Comparison of ENCODE assay signal across 8 mouse cellular contexts in genomic region chr10:34418204-34418756, GRCm38 (mm10). TPM values are rescaled to one million over a fixed set of nuclear protein-coding genes. Genes with fewer than 3 reads are reported as not detected.
A peak's percentile ranks its signal among the peaks of the same experiment; 100 is the strongest.
DNase-seq lines count a peak whose midpoint lies in the region; ATAC-seq and TF ChIP-seq lines count a peak whose summit lies in the region.

TSS of gene Nt5dc1 (minus strand) at chr10:34418552.

- under 1% methylated on average over 49 of the region's 49 CpGs for WGBS in forebrain, embryonic 16.5 days
- WGBS in lung, embryonic 14.5 days, result under 1% methylated on average over 49 of the region's 49 CpGs
- WGBS in olfactory bulb, adult 2 months, result under 1% methylated on average over 49 of the region's 49 CpGs
- WGBS in thymus, adult 2 months, result under 1% methylated on average over 49 of the region's 49 CpGs

- peak; percentile 23; the same call in 1 of the 2 replicates for TF ChIP-seq POLR2A in olfactory bulb, adult 2 months (IDR thresholded peaks at IDR 0.05; ENCODE audit: insufficient read depth, low read depth, low read length)
- peak; percentile 52; the same call in 1 of the 2 replicates for TF ChIP-seq POLR2A in thymus, adult 2 months (IDR thresholded peaks at IDR 0.05; ENCODE audit: control insufficient read depth, extremely low read depth, insufficient read depth, low read length, poor library complexity)

- ATAC-seq in G1E (ENCODE audit: extremely low read depth, insufficient number of reproducible peaks, low FRiP score, poor library complexity, severe bottlenecking), result peak; percentile 91
- ATAC-seq in forebrain, embryonic 16.5 days, result peak; percentile 97
- ATAC-seq in lung, embryonic 14.5 days (ENCODE audit: insufficient read depth), result peak; percentile 99

- DNase-seq in G1E (ENCODE audit: low spot score), result peak; percentile 82
- DNase-seq in cerebellum, adult 18-20 months, result peak; percentile 90 to 92
- DNase-seq in heart, postnatal 36 days, result peak; percentile 95
- peak; percentile 91 to 95 for DNase-seq in layer of hippocampus, adult 2 months (ENCODE audit: low spot score in 2 of 2)
- peak; percentile 96 for DNase-seq in lung, embryonic 14.5 days
- DNase-seq in thymus, adult 2 months, result peak; percentile 92

- peaks cover 11% of the 10 kb centered on the region for H3K36me3 ChIP-seq in G1E (replicated peaks)
- H3K36me3 ChIP-seq in forebrain, embryonic 16.5 days (ENCODE audit: control insufficient read depth, insufficient read depth), result no peaks in the 10 kb centered on the region
- no peaks in the 10 kb centered on the region for H3K36me3 ChIP-seq in lung, embryonic 14.5 days (ENCODE audit: insufficient read depth)
- H3K36me3 ChIP-seq in thymus, adult 2 months (ENCODE audit: control insufficient read depth, insufficient read depth, low read length), result no peaks in the 10 kb centered on the region

- peaks cover 3% of the 10 kb centered on the region; the same call in 1 of the 2 replicates for H3K27me3 ChIP-seq in G1E (ENCODE audit: insufficient read depth, low read length)
- no peaks in the 10 kb centered on the region for H3K27me3 ChIP-seq in forebrain, embryonic 16.5 days (replicated peaks; ENCODE audit: control insufficient read depth, insufficient read depth, low read length)
- no peaks in the 10 kb centered on the region for H3K27me3 ChIP-seq in lung, embryonic 14.5 days (ENCODE audit: insufficient read depth, low read length)
- no peaks in the 10 kb centered on the region for H3K27me3 ChIP-seq in thymus, adult 2 months (ENCODE audit: control insufficient read depth, insufficient read depth, low read length)

- H3K9ac ChIP-seq in forebrain, embryonic 16.5 days (replicated peaks; ENCODE audit: low read depth, low read length), result peak within 1 kb of the TSS; percentile 71
- peak within 1 kb of the TSS; percentile 72 for H3K9ac ChIP-seq in lung, embryonic 14.5 days

- intact Hi-C loops in heart, postnatal 36 days (cut with DNase I), result loop anchor here (10.0 kb wide), 2 partner anchors 403 to 463 kb away; partner anchors contain the start of genes Rwdd1 and Zup1

- peak within 1 kb of the TSS; percentile 82 for H3K4me2 ChIP-seq in forebrain, embryonic 16.5 days (ENCODE audit: low read length)
- H3K4me2 ChIP-seq in lung, embryonic 14.5 days, result peak within 1 kb of the TSS; percentile 68

- peak within 1 kb of the TSS; percentile 80 for H3K4me3 ChIP-seq in G1E (ENCODE audit: low read depth, low read length)
- peak within 1 kb of the TSS; percentile 73 for H3K4me3 ChIP-seq in forebrain, embryonic 16.5 days (replicated peaks; ENCODE audit: low read length)
- H3K4me3 ChIP-seq in layer of hippocampus, adult 2 months, result peak within 1 kb of the TSS; percentile 80
- H3K4me3 ChIP-seq in lung, embryonic 14.5 days (ENCODE audit: low read depth, low read length), result peak within 1 kb of the TSS; percentile 65
- H3K4me3 ChIP-seq in olfactory bulb, adult 2 months (ENCODE audit: insufficient read depth, low read depth, low read length), result peak within 1 kb of the TSS; percentile 65
- peak within 1 kb of the TSS; percentile 70 for H3K4me3 ChIP-seq in thymus, adult 2 months (ENCODE audit: control insufficient read depth, insufficient read depth, low read length)

- TF ChIP-seq CTCF in G1E (IDR thresholded peaks at IDR 0.05; ENCODE audit: low read depth, low read length), result no peak
- TF ChIP-seq CTCF in layer of hippocampus, adult 2 months (conservative IDR thresholded peaks at IDR 0.05), result no peak
- no peak for TF ChIP-seq CTCF in lung, embryonic 14.5 days (IDR thresholded peaks at IDR 0.05; ENCODE audit: low read depth)
- no peak for TF ChIP-seq CTCF in olfactory bulb, adult 2 months (IDR thresholded peaks at IDR 0.05; ENCODE audit: insufficient read depth, low read depth, low read length)
- TF ChIP-seq CTCF in thymus, adult 2 months (IDR thresholded peaks at IDR 0.05; ENCODE audit: borderline replicate concordance, control insufficient read depth, extremely low read depth, insufficient read depth, low read length, poor library complexity), result no peak

- 0 out of 2 replicates have a peak within 1 kb of the TSS, but pooled peaks have one; percentile 37 for H3K27ac ChIP-seq in forebrain, embryonic 16.5 days (ENCODE audit: low read length)
- peak within 1 kb of the TSS; percentile 75 for H3K27ac ChIP-seq in layer of hippocampus, adult 2 months
- H3K27ac ChIP-seq in lung, embryonic 14.5 days (ENCODE audit: low read depth), result peak within 1 kb of the TSS; percentile 63; the same call in 1 of the 2 replicates
- no peak within 1 kb of the TSS for H3K27ac ChIP-seq in olfactory bulb, adult 2 months (ENCODE audit: insufficient read depth, low read depth, low read length)
- peak within 1 kb of the TSS; percentile 61 for H3K27ac ChIP-seq in thymus, adult 2 months (ENCODE audit: control insufficient read depth, insufficient read depth, low read length)

- peaks cover 40% of the 10 kb centered on the region for H3K4me1 ChIP-seq in G1E (ENCODE audit: insufficient read depth, low read depth, low read length)
- no peaks in the 10 kb centered on the region for H3K4me1 ChIP-seq in forebrain, embryonic 16.5 days (replicated peaks; ENCODE audit: control insufficient read depth, insufficient read depth, low read length)
- H3K4me1 ChIP-seq in lung, embryonic 14.5 days (ENCODE audit: insufficient read depth), result peaks cover 4% of the 10 kb centered on the region; the same call in 1 of the 2 replicates
- H3K4me1 ChIP-seq in olfactory bulb, adult 2 months (ENCODE audit: control insufficient read depth, insufficient read depth, low read length), result no peaks in the 10 kb centered on the region
- H3K4me1 ChIP-seq in thymus, adult 2 months (replicated peaks; ENCODE audit: control insufficient read depth, insufficient read depth, low read length), result peaks cover 3% of the 10 kb centered on the region

- no peaks in the 10 kb centered on the region for H3K9me3 ChIP-seq in G1E (replicated peaks)
- H3K9me3 ChIP-seq in forebrain, embryonic 16.5 days (ENCODE audit: control insufficient read depth, low read length), result no peaks in the 10 kb centered on the region
- no peaks in the 10 kb centered on the region for H3K9me3 ChIP-seq in lung, embryonic 14.5 days (ENCODE audit: low read depth, low read length)

RNA-seq across cellular contexts. Expression of gene Nt5dc1, which starts in this region (rescaled TPM):
- total RNA-seq in G1E (2014; fragmentation: Nextera tagmentation), result 37.4 and 48.8 TPM in 2 replicates
- total RNA-seq in G1E (2017), result 33.0 and 34.8 TPM in 2 replicates
- polyA plus RNA-seq in G1E (2012), result 5.7 and 7.6 TPM in 2 replicates
- polyA plus RNA-seq in forebrain, embryonic 16.5 days (2015; fragmentation: Nextera tagmentation; extraction: Ambion mirVana), result 1.9 and 2.5 TPM in 2 replicates
- 10 to 100 TPM; 10.1 to 12.1 TPM for total RNA-seq in heart, postnatal 36 days (2021)
- total RNA-seq in layer of hippocampus, adult 2 months (2021), result 1 to 10 TPM; 3.9 to 4.0 TPM
- 13.4 and 14.5 TPM in 2 replicates for polyA plus RNA-seq in lung, embryonic 14.5 days (2014; fragmentation: Nextera tagmentation; extraction: Ambion mirVana)
- polyA plus RNA-seq in olfactory bulb, adult 2 months (2012; ENCODE audit: insufficient read depth, insufficient read length, low replicate concordance, missing spikeins), result not detected in 2 replicates
- polyA plus RNA-seq in thymus, adult 2 months (2012; rRNA removed), result 9.4 and 11.8 TPM in 2 replicates
